Mouse (Mus musculus): ENCODE measurements around the gene Rsph9. TPM values are rescaled to one million over a fixed set of nuclear protein-coding genes. Genes with fewer than 3 reads are reported as not detected.

Rsph9 gene
- 2.2 TPM for polyA plus RNA-seq (2017; shearing (Covaris generic))

DNA sequence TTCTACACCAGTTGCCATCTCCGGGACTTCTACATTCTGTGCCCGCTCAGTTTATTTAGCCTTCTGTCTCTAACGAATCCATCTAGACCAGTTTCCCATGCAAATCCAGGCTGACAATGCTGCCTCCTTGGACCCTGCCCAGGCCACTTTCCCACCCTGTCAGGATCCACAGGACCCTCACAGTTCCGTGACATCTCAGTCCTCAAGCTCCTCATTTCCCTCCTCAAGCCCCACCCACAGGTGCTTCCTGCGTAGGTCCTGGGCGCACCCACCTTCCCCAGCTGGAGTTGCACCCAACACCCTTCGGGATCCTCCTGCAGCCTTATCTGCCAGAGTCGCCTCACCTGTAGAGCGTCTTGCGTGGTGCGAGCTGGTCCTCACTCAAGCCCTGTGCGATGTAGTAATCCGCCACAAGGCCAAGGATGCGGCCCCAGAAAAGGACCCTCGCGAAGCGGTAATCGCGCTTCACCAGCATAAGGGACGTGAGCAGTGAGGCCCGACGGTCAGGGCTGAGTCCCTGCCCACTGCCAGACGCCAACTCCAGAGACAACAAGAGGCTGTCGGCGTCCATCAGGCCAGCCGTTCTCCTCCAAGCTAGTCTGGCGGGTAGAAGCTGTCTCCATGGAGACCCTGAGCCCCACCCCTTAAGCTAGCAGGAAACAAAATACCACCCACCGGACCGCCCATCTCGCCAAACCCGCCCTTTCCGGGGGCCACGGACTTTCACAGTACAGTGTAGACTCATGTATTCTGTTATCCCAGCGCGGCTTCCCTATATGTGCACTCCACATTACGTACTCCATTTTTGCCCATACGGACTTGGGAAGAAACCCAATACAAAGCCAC, at the start of gene Rsph9:
TSS of gene Rsph9 (minus strand) at position 639 of the 846 bp plus-strand sequence.

DNA sequence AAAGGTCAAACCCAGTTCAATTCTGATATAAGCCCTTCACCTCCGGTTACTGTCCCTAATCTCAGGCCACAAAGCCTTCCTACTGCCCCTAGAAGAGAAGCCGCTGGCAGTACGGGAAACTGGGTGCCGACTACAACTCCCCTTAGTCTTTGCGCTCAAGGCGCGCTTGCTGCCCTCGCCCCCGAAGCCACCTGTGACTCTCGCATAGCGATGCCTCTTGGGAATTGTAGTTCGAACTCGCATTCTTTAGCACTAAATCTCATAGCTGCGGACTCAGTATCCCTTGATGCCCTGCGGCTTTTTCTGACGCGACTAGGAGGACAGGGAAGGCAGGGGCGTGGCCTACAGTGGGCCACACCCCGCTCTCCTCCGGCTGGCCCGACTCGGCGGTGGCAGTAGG, 16.7 kb upstream of the Rsph9 start, which contains the start of gene Gtpbp2:
TSS of gene Gtpbp2 (plus strand) at position 347 of the 400 bp plus-strand sequence.

DNA sequence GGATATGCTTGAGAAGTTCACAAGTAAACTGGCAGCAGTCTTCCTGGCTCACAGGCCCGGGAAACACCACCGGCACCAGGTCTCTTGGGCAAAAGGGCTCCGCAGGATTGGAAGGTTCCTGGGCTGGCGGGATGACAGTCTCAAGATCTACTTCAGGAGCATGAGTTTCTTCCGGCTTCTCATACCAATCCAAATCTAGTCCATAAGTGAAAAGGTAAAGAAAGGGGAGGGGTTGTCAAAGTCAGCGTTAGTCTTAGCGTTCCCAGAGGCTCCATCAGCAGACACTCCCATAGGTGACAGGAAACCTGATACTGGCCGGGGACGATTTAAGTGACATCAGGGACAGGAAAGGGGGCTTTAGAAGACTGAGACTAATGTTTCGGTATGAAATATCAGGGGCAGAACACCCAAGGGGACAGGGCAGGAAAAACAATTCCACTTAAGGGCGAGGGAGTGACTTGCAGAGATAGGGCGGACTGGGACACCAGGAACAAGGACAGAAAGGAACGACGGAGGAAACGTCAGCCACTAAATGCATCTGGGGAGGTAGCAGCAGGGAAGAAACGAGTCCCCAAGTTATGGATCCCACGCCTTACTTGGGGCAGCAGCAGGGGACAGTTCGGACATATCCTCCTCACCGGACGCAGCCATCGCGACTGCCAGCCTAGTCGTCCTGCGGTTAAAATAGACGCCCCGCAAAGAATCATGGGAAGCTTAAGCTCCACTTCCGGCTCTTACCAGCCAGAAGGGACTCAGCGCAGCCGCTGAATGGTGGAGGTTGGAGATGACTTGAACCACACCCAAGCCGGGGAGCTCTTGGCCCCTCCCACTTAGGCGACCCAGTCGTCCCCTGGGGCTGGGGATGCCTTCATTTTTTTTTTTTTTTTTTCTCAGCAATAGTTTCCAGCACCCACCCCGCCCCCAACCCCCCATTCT, 9.1 kb upstream of the Rsph9 start, which contains the start of gene Mad2l1bp:
TSS of gene Mad2l1bp (minus strand) at position 707 of the 936 bp plus-strand sequence.

DNA sequence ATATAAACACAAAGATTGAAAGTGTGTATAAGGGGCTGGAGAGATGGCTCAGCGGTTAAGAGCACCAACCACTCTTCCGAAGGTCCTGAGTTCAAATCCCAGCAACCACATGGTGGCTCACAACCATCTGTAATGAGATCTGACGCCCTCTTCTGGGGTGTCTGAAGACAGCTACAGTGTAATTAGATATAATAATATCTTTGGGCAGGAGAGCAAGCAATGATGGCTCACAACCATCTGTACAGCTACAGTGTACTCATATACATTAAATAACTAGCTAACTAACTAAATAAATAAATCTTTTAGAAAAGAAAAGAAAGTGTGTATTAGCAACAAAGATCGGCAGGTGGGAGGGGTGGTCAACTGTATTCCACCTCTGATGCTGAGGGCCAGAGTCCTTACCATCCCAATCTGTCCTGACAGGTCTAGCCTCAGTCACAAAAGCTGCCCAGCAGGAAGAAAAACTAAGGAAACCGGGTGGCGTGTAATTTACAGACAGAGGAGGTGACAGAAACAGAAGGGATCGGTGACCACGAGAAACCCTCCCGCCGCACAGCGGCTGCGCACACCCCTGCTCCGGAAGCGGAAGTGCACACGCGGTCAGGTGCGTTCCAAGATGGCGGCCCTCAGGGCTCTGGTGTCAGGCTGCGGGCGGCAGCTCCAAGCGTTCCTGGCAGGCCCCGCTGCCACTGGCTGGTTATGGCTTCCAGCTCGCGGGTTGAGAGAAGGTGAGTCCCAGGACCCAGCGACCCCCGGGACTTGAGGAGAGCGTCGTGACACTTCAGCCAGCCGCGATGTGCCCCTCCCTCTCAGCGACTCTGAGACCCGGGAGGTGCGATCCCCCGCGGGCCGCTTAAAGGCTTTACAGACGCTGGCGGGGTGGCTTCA, 33.4 kb downstream of the Rsph9 start, which contains the start of gene Mrps18a:
TSS of gene Mrps18a (plus strand) at position 585 of the 888 bp plus-strand sequence.

Other genes with a start within 250 kb of the Rsph9 start
- not detected for gene Vegfa, start 111.8 kb downstream of the Rsph9 start, polyA plus RNA-seq (2017; shearing (Covaris generic))
- gene Mrps18a, start 33.2 kb downstream of the Rsph9 start, polyA plus RNA-seq (2017; shearing (Covaris generic)) = 101 TPM
- 67.3 TPM for gene Mad2l1bp, start 9.3 kb upstream of the Rsph9 start, polyA plus RNA-seq (2017; shearing (Covaris generic))
- 87.5 TPM for gene Gtpbp2, start 16.8 kb upstream of the Rsph9 start, polyA plus RNA-seq (2017; shearing (Covaris generic))
- 7.7 TPM for gene Polh, start 58.4 kb upstream of the Rsph9 start, polyA plus RNA-seq (2017; shearing (Covaris generic))
- gene Xpo5, start 58.6 kb upstream of the Rsph9 start, polyA plus RNA-seq (2017; shearing (Covaris generic)) = 54.1 TPM
- gene Polr1c, start 103.8 kb upstream of the Rsph9 start, polyA plus RNA-seq (2017; shearing (Covaris generic)) = 71.2 TPM
- 186 TPM for gene Yipf3, start 103.9 kb upstream of the Rsph9 start, polyA plus RNA-seq (2017; shearing (Covaris generic))
- 0.20 TPM for gene Lrrc73, start 109.3 kb upstream of the Rsph9 start, polyA plus RNA-seq (2017; shearing (Covaris generic))
- gene Tjap1, start 138.8 kb upstream of the Rsph9 start, polyA plus RNA-seq (2017; shearing (Covaris generic)) = 35.1 TPM
- not detected for gene Dlk2, start 153.2 kb upstream of the Rsph9 start, polyA plus RNA-seq (2017; shearing (Covaris generic))
- 9.5 TPM for gene Abcc10, start 184.1 kb upstream of the Rsph9 start, polyA plus RNA-seq (2017; shearing (Covaris generic))
- 1.3 TPM for gene Zfp318, start 239.5 kb upstream of the Rsph9 start, polyA plus RNA-seq (2017; shearing (Covaris generic))

All from inflammation-experienced regulatory T-cells, adult 16 weeks (primary cell).